8 mouse cellular contexts compared by ENCODE assay signal in the genomic region with DNA sequence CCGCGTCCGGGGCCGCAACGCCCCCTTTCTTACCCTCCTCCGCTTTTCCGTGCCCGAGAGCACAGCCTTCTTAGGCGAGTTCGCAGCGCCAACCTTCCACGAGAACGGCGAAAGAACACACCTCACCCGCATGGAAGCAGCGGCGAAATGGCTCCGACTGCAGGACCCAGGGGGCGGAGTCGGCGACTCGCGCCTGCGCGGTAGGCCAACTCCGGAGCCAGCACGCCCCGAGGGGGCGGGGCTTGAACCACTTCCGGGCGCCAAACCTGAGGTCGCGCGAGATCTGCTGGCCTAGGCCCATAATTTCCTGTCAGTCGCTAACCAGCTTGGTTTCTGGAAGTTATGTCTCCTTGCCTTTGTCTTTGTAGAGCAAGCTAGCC. TPM values are rescaled to one million over a fixed set of nuclear protein-coding genes. Genes with fewer than 3 reads are reported as not detected.
A peak's percentile ranks its signal among the peaks of the same experiment; 100 is the strongest.
DNase-seq lines count a peak whose midpoint lies in the region; ATAC-seq lines count a peak whose summit lies in the region.

A gene (minus strand): TSS at position 161 of the 380 bp plus-strand sequence.

- under 1% methylated on average over 35 of the region's 35 CpGs for WGBS in hindbrain, embryonic 11.5 days

- H3K9ac ChIP-seq in hindbrain, embryonic 11.5 days (ENCODE audit: low read depth, low read length): peak within 1 kb of the TSS; percentile 100

- ATAC-seq in hindbrain, embryonic 11.5 days (ENCODE audit: low FRiP score): peak; percentile 91

- H3K36me3 ChIP-seq in hindbrain, embryonic 11.5 days (ENCODE audit: control insufficient read depth, insufficient read depth, low read length): no peaks in the 10 kb centered on the region

- H3K4me2 ChIP-seq in hindbrain, embryonic 11.5 days (replicated peaks; ENCODE audit: low read depth, low read length): peak within 1 kb of the TSS; percentile 63

- no peaks in the 10 kb centered on the region for H3K27me3 ChIP-seq in hindbrain, embryonic 11.5 days (ENCODE audit: control insufficient read depth, insufficient read depth, low read length)

- no peaks in the 10 kb centered on the region for H3K9me3 ChIP-seq in hindbrain, embryonic 11.5 days (ENCODE audit: control insufficient read depth, low read length)

- H3K4me3 ChIP-seq in hindbrain, embryonic 11.5 days (ENCODE audit: low read depth, low read length): peak within 1 kb of the TSS; percentile 99

- no peaks in the 10 kb centered on the region for H3K4me1 ChIP-seq in hindbrain, embryonic 11.5 days (replicated peaks; ENCODE audit: control insufficient read depth, insufficient read depth, low read length)

- DNase-seq in Muller cell, postnatal 12 days (ENCODE audit: inconsistent ontology term): peak; percentile 98
- peak; percentile 98 for DNase-seq in cerebellum, adult 9-11 months
- peak; percentile 93 to 99 for DNase-seq in frontal cortex, adult 2 months (ENCODE audit: extremely low spot score in 1 of 2, low spot score in 1 of 2)
- peak; percentile 99 for DNase-seq in hindbrain, embryonic 11.5 days (ENCODE audit: low spot score)
- peak; percentile 99 to 100 for DNase-seq in layer of hippocampus, postnatal 10 days (ENCODE audit: low spot score in 2 of 2)
- peak; percentile 99 for DNase-seq in lung, postnatal 10 days
- DNase-seq in ovary, postnatal 36 days (ENCODE audit: low spot score): peak; percentile 99
- DNase-seq in thymus, postnatal 25 days: peak; percentile 100

- peak within 1 kb of the TSS; percentile 94 for H3K27ac ChIP-seq in hindbrain, embryonic 11.5 days (ENCODE audit: low read depth, low read length)

RNA-seq across cellular contexts. Expression of the gene that starts here (rescaled TPM):
- polyA plus RNA-seq in frontal cortex, adult 2 months (2012; rRNA removed): 56.1 and 62.4 TPM in 2 replicates
- 34.7 and 61.3 TPM in 2 replicates for polyA plus RNA-seq in hindbrain, embryonic 11.5 days (2014; fragmentation: Nextera tagmentation; extraction: Ambion mirVana)
- total RNA-seq in layer of hippocampus, postnatal 10 days (2021): 100 to 1,000 TPM; 132 to 140 TPM

Comparison
In these comparisons a context has a peak if more than half of its experiments do, and no peak if none do; other contexts are left out.
1. Peak in every context shown above with its lines: DNase-seq, ATAC-seq, H3K4me3 ChIP-seq and H3K27ac ChIP-seq.